Mouse (Mus musculus) heart, adult 2 months (tissue): ENCODE data around the gene Pcmt1. TPM values are rescaled to one million over a fixed set of nuclear protein-coding genes. Genes with fewer than 3 reads are reported as not detected.

Experiments used
- DNase-seq, 2 experiments: peaks; one replicate each; pipeline ENCODE4 v3.0.0; 2021
- H3K27ac ChIP-seq: fragments of 200-600 bp; 2 replicates; pipeline ENCODE4 v1.8.1; 2022
- H3K27me3 ChIP-seq: fragments of 200-500 bp; 2 replicates; pipeline ENCODE4 v1.6.1; 2012; ENCODE audit warnings: mild to moderate bottlenecking, low read length, inconsistent platforms, mixed read lengths; ENCODE audit not compliant: control insufficient read depth, insufficient read depth
- H3K36me3 ChIP-seq: fragments of 200-500 bp; 2 replicates; pipeline ENCODE4 v1.6.1; 2012; ENCODE audit warnings: low read length, inconsistent platforms; ENCODE audit not compliant: control insufficient read depth, insufficient read depth
- H3K4me1 ChIP-seq: fragments of 200-500 bp; 2 replicates; pipeline ENCODE4 v1.6.1; 2011; ENCODE audit warnings: low read length; ENCODE audit not compliant: control insufficient read depth, insufficient read depth
- H3K4me3 ChIP-seq: fragments of 200-600 bp; 2 replicates; pipeline ENCODE4 v1.8.1; 2022
- H3K79me2 ChIP-seq: fragments of 200-500 bp; replicated peaks from 2 replicates; pipeline ENCODE4 v1.6.1; 2012; ENCODE audit warnings: mild to moderate bottlenecking, inconsistent platforms, low read length, moderate library complexity, mixed read lengths; ENCODE audit not compliant: control insufficient read depth, insufficient read depth
- H3K9ac ChIP-seq: fragments of 200-500 bp; 2 replicates; pipeline ENCODE4 v1.6.1; 2012; ENCODE audit warnings: low read depth, mild to moderate bottlenecking, control low read depth, inconsistent platforms, low read length, mixed read lengths
- CTCF ChIP-seq: fragments of 200-600 bp; IDR thresholded peaks from 2 replicates; pipeline ENCODE4 v1.8.1; 2022; ENCODE audit warnings: antibody characterized with exemption, mild to moderate bottlenecking, moderate library complexity
- EP300 ChIP-seq: fragments of 200-500 bp; IDR thresholded peaks from 2 replicates; pipeline ENCODE4 v1.6.1; 2011; ENCODE audit warnings: low read depth, low read length, control low read depth; ENCODE audit not compliant: insufficient read depth
- POLR2A ChIP-seq: fragments of 200-500 bp; IDR thresholded peaks from 2 replicates; pipeline ENCODE4 v1.6.1; 2011; ENCODE audit warnings: mild to moderate bottlenecking, low read depth, low read length, control low read depth; ENCODE audit not compliant: insufficient read depth
- WGBS: fragments of 180-500 bp; shearing (Covaris S2); methylation state at CpG from one replicate; pipeline ENCODE4 v1.1.7; 2018; 5-methylcytosine and 5-hydroxymethylcytosine counted together
- intact Hi-C: fragments of 180-260 bp; cut with DNase I; formaldehyde crosslinking; loops from one replicate; pipeline ENCODE4 v1.15.1; 2025
- polyA plus RNA-seq: library from polyadenylated mRNA; depleted of rRNA; stranded (reverse); fragments of >200 nt; gene quantifications from 2 replicates; pipeline ENCODE4 v1.2.3, GENCODE M21; 2012
- total RNA-seq, 2 experiments: library from RNA; stranded (reverse); gene quantifications; 2 replicates each; pipeline ENCODE4 v1.2.3; 2021

Gene Pcmt1
- total and polyA plus RNA-seq, 3 experiments, result 35.3 to 101 (median 92.5) TPM

DNA sequence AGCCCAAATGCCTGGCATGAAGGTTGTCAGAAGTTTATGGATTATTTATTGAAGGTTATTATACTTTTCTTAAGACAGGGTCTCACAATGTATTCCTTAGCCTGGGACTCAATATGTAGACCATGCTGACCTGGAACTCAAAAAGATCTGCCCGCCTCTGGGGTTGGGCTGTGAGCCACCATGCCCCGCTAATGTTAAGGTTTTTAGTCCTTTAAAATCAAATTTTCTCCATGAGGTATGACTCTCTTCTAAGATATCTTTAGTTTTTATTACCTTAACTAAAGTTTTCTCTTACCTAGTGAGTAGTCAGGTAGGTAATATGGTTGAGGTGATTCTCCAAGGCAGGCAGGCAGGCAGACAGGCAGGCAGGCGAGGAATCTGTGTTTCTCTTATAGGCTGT, 1.3 kb upstream of the Pcmt1 start:
- Histone ChIP-seq H3K27me3 (no peaks in the 10 kb centered on the region), H3K79me2 (peaks cover 9% of the 10 kb centered on the region), H3K4me1 (peaks cover 14% of the 10 kb centered on the region), H3K4me3 (peak overlapping the region; percentile 81), H3K36me3 (peaks cover 27% of the 10 kb centered on the region), H3K27ac (peak overlapping the region; percentile 97), H3K9ac (no peak overlapping the region)
- intact Hi-C loops, result loop anchor here (5.0 to 10.0 kb wide), 3 partner anchors 45 to 273 kb away; partner anchors contain the start of genes Ginm1, Katna1, Ppil4 and Tab2
- no peak for DNase-seq
- WGBS, result 27% methylated on average over 3 of the region's 3 CpGs
- TF ChIP-seq CTCF (no peak), POLR2A (no peak), EP300 (no peak)

- under 1% methylated on average over 64 of the region's 64 CpGs for WGBS
- intact Hi-C loops, result loop anchor here (2.0 to 10.0 kb wide), 4 partner anchors 19 to 273 kb away; partner anchors contain the start of genes Ginm1, Katna1, Ppil4 and Tab2
- peaks cover 29% of the 10 kb centered on the region for H3K36me3 ChIP-seq
- H3K27me3 ChIP-seq, result no peaks in the 10 kb centered on the region
- H3K9ac ChIP-seq, result peak overlapping the region; percentile 95
- peak overlapping the region; percentile 97 for H3K27ac ChIP-seq
- TF ChIP-seq CTCF (peak; percentile 55), POLR2A (no peak; the same call in 1 of the 2 replicates)
- peak; percentile 86 to 87 for DNase-seq
- H3K79me2 ChIP-seq, result peaks cover 9% of the 10 kb centered on the region
- H3K4me1 ChIP-seq, result peaks cover 14% of the 10 kb centered on the region
- H3K4me3 ChIP-seq, result peak overlapping the region; percentile 81
Measured at GRCm38 (mm10) chr10:7681343-7682025, 548 bp upstream of the Pcmt1 start.

- Histone ChIP-seq H3K4me3 (no peak overlapping the region), H3K79me2 (peaks cover 2% of the 10 kb centered on the region; the same call in 1 of the 2 replicates), H3K27me3 (no peaks in the 10 kb centered on the region), H3K36me3 (peaks cover 4% of the 10 kb centered on the region), H3K4me1 (no peaks in the 10 kb centered on the region), H3K27ac (no peak overlapping the region), H3K9ac (no peak overlapping the region)
- WGBS, result 54% methylated on average over 1 of the region's 1 CpGs
- no peak for DNase-seq
- intact Hi-C loops, result no loop called here
- TF ChIP-seq CTCF (peak; percentile 82), POLR2A (no peak)
Measured at GRCm38 (mm10) chr10:7673673-7674072, 7.3 kb downstream of the Pcmt1 start.

DNA sequence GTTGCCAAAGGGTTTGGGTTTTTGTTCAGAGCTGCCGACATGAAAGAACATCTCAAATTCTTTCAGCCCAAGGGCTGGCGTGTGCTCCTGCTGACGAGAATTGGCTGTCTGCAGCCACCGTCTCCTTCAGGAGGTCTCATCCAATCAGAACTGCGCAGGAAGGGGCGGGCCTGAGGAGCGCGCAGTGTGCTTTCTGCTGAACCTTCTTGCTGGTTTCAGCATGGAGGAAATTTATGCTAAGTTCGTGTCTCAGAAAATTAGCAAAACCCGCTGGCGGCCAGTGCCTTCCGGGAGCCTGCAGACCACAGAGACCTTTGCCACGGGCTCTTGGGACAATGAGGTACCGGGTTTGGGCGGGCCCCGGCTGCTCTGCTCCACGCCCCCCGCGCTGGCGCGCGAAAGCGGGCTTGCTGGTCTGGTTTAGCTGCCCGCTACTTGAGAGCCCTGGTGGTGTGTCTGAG, 13.6 kb downstream of the Pcmt1 start, which contains the start of gene Nup43:
Gene Nup43, plus strand, starts transcription at position 162 of the 461 bp plus-strand sequence.
- WGBS, result under 1% methylated on average over 24 of the region's 24 CpGs
- intact Hi-C loops, result loop anchor here (2.0 to 10.0 kb wide), 2 partner anchors 57 to 117 kb away; partner anchors contain the start of gene Katna1

GRCm38 (mm10) chr10:7664889-7665288, 16.0 kb downstream of the Pcmt1 start:
- peaks cover 3% of the 10 kb centered on the region for H3K4me1 ChIP-seq
- H3K27ac ChIP-seq, result no peak overlapping the region
- DNase-seq, result no peak
- TF ChIP-seq POLR2A, result no peak
- TF ChIP-seq EP300, result no peak
- TF ChIP-seq CTCF, result no peak
- H3K36me3 ChIP-seq, result peaks cover 3% of the 10 kb centered on the region; the same call in 1 of the 2 replicates
- no peaks in the 10 kb centered on the region for H3K79me2 ChIP-seq
- WGBS, result 95% methylated on average over 1 of the region's 1 CpGs
- H3K9ac ChIP-seq, result no peak overlapping the region
- intact Hi-C loops, result loop anchor here (10.0 kb wide), 1 partner anchor 120 kb away; no protein-coding TSS in a partner anchor
- no peaks in the 10 kb centered on the region for H3K27me3 ChIP-seq
- H3K4me3 ChIP-seq, result no peak overlapping the region

More for the DNA sequence above, 13.6 kb downstream of the Pcmt1 start, which contains the start of gene Nup43:
- peak; percentile 93 to 95 for DNase-seq
- H3K4me1 ChIP-seq, result peaks cover 2% of the 10 kb centered on the region
- TF ChIP-seq EP300 (0 out of 2 replicates have a peak, but pooled peaks have one; percentile 67), POLR2A (peak; percentile 56), CTCF (0 out of 2 replicates have a peak, but pooled peaks have one; percentile 1)
- no peaks in the 10 kb centered on the region for H3K79me2 ChIP-seq
- H3K4me3 ChIP-seq, result peak within 1 kb of the TSS; percentile 87
- H3K27ac ChIP-seq, result peak within 1 kb of the TSS; percentile 62
- H3K36me3 ChIP-seq, result peaks cover 3% of the 10 kb centered on the region; the same call in 1 of the 2 replicates
- H3K9ac ChIP-seq, result peak within 1 kb of the TSS; percentile 47
- H3K27me3 ChIP-seq, result no peaks in the 10 kb centered on the region
